Mouse (Mus musculus): ENCODE data around the gene N4bp3. TPM values are rescaled to one million over a fixed set of nuclear protein-coding genes. Genes with fewer than 3 reads are reported as not detected.
"Not testable (repeated sequence)": the region's sequence is repeated elsewhere in the genome, so short reads cannot be mapped to it uniquely, and the experiment has no call there.

The N4bp3 gene
- total RNA-seq, 1 experiment from 2014 or later = 13.7 TPM

- DNase-seq = no peak
These were observed 3.1 kb upstream of the N4bp3 start for GRCm38 (mm10) chr11:51653736-51654135.

- DNase-seq = no peak
These were observed 2.3 kb upstream of the N4bp3 start for GRCm38 (mm10) chr11:51652889-51653418.

GRCm38 (mm10) chr11:51650261-51650660, 381 bp downstream of the N4bp3 start:
- DNase-seq = no peak

- no peak for DNase-seq
These were observed 798 bp downstream of the N4bp3 start for GRCm38 (mm10) chr11:51649889-51650199.

GRCm38 (mm10) chr11:51649111-51649888, 1.3 kb downstream of the N4bp3 start:
- no peak for DNase-seq

GRCm38 (mm10) chr11:51648566-51648965, 2.1 kb downstream of the N4bp3 start:
- DNase-seq = no peak

- DNase-seq = no peak
These were observed 3.6 kb downstream of the N4bp3 start for GRCm38 (mm10) chr11:51646751-51647667.

GRCm38 (mm10) chr11:51646245-51646644, 4.4 kb downstream of the N4bp3 start:
- DNase-seq = no peak

- DNase-seq = no peak
These were observed 5.3 kb downstream of the N4bp3 start for GRCm38 (mm10) chr11:51645293-51645692.

- DNase-seq = no peak
These were observed 6.4 kb downstream of the N4bp3 start for GRCm38 (mm10) chr11:51644217-51644616.

GRCm38 (mm10) chr11:51643761-51644160, 6.9 kb downstream of the N4bp3 start:
- DNase-seq = no peak

GRCm38 (mm10) chr11:51643202-51643601, 7.4 kb downstream of the N4bp3 start:
- DNase-seq = no peak

GRCm38 (mm10) chr11:51640748-51641147, 9.9 kb downstream of the N4bp3 start:
- DNase-seq = no peak

- no peak for DNase-seq
These were observed 12.1 kb downstream of the N4bp3 start for GRCm38 (mm10) chr11:51638497-51638896.

- no peak for DNase-seq
These were observed 12.6 kb downstream of the N4bp3 start for GRCm38 (mm10) chr11:51637971-51638414.

GRCm38 (mm10) chr11:51636323-51636684, 14.3 kb downstream of the N4bp3 start:
- DNase-seq = peak; percentile 51

GRCm38 (mm10) chr11:51635525-51636322, 14.9 kb downstream of the N4bp3 start, which contains the start of gene Rmnd5b:
TSS of gene Rmnd5b (minus strand) at chr11:51635896.
- DNase-seq = peak; percentile 87

GRCm38 (mm10) chr11:51635127-51635524, 15.5 kb downstream of the N4bp3 start:
- no peak for DNase-seq

- no peak for DNase-seq
These were observed 16.9 kb downstream of the N4bp3 start for GRCm38 (mm10) chr11:51633721-51634120.

- not testable (repeated sequence) for DNase-seq
These were observed 17.4 kb downstream of the N4bp3 start for GRCm38 (mm10) chr11:51633200-51633599.

GRCm38 (mm10) chr11:51632130-51632753, 18.4 kb downstream of the N4bp3 start:
- no peak for DNase-seq

All from adrenal gland, postnatal 25 days (tissue).